Mouse (Mus musculus) regulatory T cell (primary cell): Measurements from ENCODE around the gene Rbm26.

Source experiments
- in situ Hi-C: fragments of 300-600 bp; cut with MboI, MseI; formaldehyde crosslinking; loops from one replicate; pipeline ENCODE4 v1.15.1; 2025; ENCODE audit warnings: high pct_unique_total_duplicates

Gene Rbm26

GRCm38 (mm10) chr14:105096221-105096620 is 80.9 kb downstream of the Rbm26 start:
- in situ Hi-C loops: loop anchor here (10.0 kb wide), 1 partner anchor 639 kb away; no protein-coding TSS in a partner anchor

GRCm38 (mm10) chr14:105087001-105087400 is 90.1 kb downstream of the Rbm26 start:
- in situ Hi-C loops: no loop called here

- in situ Hi-C loops: no loop called here
Measured at GRCm38 (mm10) chr14:105085332-105085993, 91.7 kb downstream of the Rbm26 start.

GRCm38 (mm10) chr14:105084757-105085330 is 92.3 kb downstream of the Rbm26 start:
- in situ Hi-C loops: no loop called here

GRCm38 (mm10) chr14:105084106-105084505 is 93.0 kb downstream of the Rbm26 start:
- in situ Hi-C loops: no loop called here

GRCm38 (mm10) chr14:105074776-105075175 is 102.4 kb downstream of the Rbm26 start:
- in situ Hi-C loops: no loop called here

GRCm38 (mm10) chr14:105074376-105074775 is 102.8 kb downstream of the Rbm26 start:
- in situ Hi-C loops: no loop called here

- in situ Hi-C loops: no loop called here
Measured at GRCm38 (mm10) chr14:105071010-105071509, 106.1 kb downstream of the Rbm26 start.

- in situ Hi-C loops: no loop called here
Measured at GRCm38 (mm10) chr14:105070258-105071009, 106.7 kb downstream of the Rbm26 start.

GRCm38 (mm10) chr14:105068060-105068459 is 109.1 kb downstream of the Rbm26 start:
- in situ Hi-C loops: no loop called here

GRCm38 (mm10) chr14:105064243-105064642 is 112.9 kb downstream of the Rbm26 start:
- in situ Hi-C loops: no loop called here

GRCm38 (mm10) chr14:105061230-105061629 is 115.9 kb downstream of the Rbm26 start:
- in situ Hi-C loops: no loop called here

GRCm38 (mm10) chr14:105057934-105058333 is 119.2 kb downstream of the Rbm26 start:
- in situ Hi-C loops: no loop called here
